Mouse (Mus musculus) olfactory bulb, adult 2 months (tissue): ENCODE results near the gene Kcnip2.

Experiments
- CTCF ChIP-seq: fragments of 200-500 bp; IDR thresholded peaks from 2 replicates; pipeline ENCODE4 v1.5.1; 2012; ENCODE audit warnings: low read depth, mild to moderate bottlenecking, low read length, moderate library complexity; ENCODE audit not compliant: insufficient read depth
- POLR2A ChIP-seq: fragments of 200-500 bp; IDR thresholded peaks from 2 replicates; pipeline ENCODE4 v1.6.1; 2012; ENCODE audit warnings: mild to moderate bottlenecking, low read depth, low read length, moderate library complexity; ENCODE audit not compliant: insufficient read depth

GRCm38 (mm10) chr19:45792404-45792803, 23.5 kb downstream of the Kcnip2 start:
- TF ChIP-seq CTCF (no peak), POLR2A (no peak)
